Mouse (Mus musculus) liver, postnatal 0 days (tissue): ENCODE measurements around the gene Stn1. TPM values are rescaled to one million over a fixed set of nuclear protein-coding genes. Genes with fewer than 3 reads are reported as not detected.
A peak's percentile ranks its signal among the peaks of the same experiment; 100 is the strongest.

ENCODE experiments used
- ATAC-seq: fragments of 200-750 bp; cut with Nextera tagmentation; 2 replicates; pipeline ENCODE4 v1.8.0; 2017; ENCODE audit warnings: mild to moderate bottlenecking, moderate library complexity
- DNase-seq: peaks from one replicate; pipeline ENCODE4 v3.0.0-alpha.2; 2016
- H3K27ac ChIP-seq: fragments of 300-500 bp; sonication (generic); 2 replicates; pipeline ENCODE4 v1.5.1; 2014; ENCODE audit warnings: antibody characterized with exemption, moderate library complexity, mild to moderate bottlenecking, low read depth
- H3K27me3 ChIP-seq: fragments of 300-500 bp; sonication (generic); 2 replicates; pipeline ENCODE4 v1.6.1; 2014; ENCODE audit warnings: low read length, control low read depth, mixed read lengths; ENCODE audit not compliant: insufficient read depth
- H3K36me3 ChIP-seq: fragments of 300-500 bp; sonication (generic); replicated peaks from 2 replicates; pipeline ENCODE4 v1.6.1; 2014; ENCODE audit warnings: mild to moderate bottlenecking, control low read depth, low read length, moderate library complexity, mixed read lengths; ENCODE audit not compliant: insufficient read depth
- H3K4me1 ChIP-seq: fragments of 300-500 bp; sonication (generic); 2 replicates; pipeline ENCODE4 v1.6.1; 2014; ENCODE audit warnings: antibody characterized with exemption, mild to moderate bottlenecking, control low read depth; ENCODE audit not compliant: insufficient read depth
- H3K4me2 ChIP-seq: fragments of 300-500 bp; sonication (generic); 2 replicates; pipeline ENCODE4 v1.6.1; 2014; ENCODE audit warnings: low read depth, mild to moderate bottlenecking, low read length, moderate library complexity, mixed read lengths
- H3K4me3 ChIP-seq: fragments of 300-500 bp; sonication (generic); 2 replicates; pipeline ENCODE4 v1.5.1; 2014; ENCODE audit warnings: low read depth, low read length
- H3K9ac ChIP-seq: fragments of 300-500 bp; sonication (generic); replicated peaks from 2 replicates; pipeline ENCODE4 v1.6.1; 2014; ENCODE audit warnings: mild to moderate bottlenecking, moderate library complexity
- H3K9me3 ChIP-seq: fragments of 300-500 bp; sonication (generic); 2 replicates; pipeline ENCODE4 v1.6.1; 2016; ENCODE audit warnings: mild to moderate bottlenecking, control low read depth, low read length, mixed read lengths
- CTCF ChIP-seq: sonication (generic); IDR thresholded peaks from 2 replicates; pipeline ENCODE4 v1.5.1; 2016; ENCODE audit warnings: antibody characterized with exemption, low read depth
- EP300 ChIP-seq: IDR thresholded peaks from 2 replicates; pipeline ENCODE4 v1.6.1; 2016; ENCODE audit warnings: antibody characterized with exemption, low read depth, mild to moderate bottlenecking
- WGBS: fragments of 180-500 bp; shearing (Covaris S2); extraction: QIAGEN DNeasy Blood & Tissue Kit; methylation state at CpG from one replicate; pipeline ENCODE4 v1.1.7; 2014; ENCODE audit not compliant: insufficient replicate concordance; 5-methylcytosine and 5-hydroxymethylcytosine counted together
- polyA plus RNA-seq: library from polyadenylated mRNA; unstranded; fragments of >200 nt; fragmentation: Nextera tagmentation; extraction: Ambion mirVana; gene quantifications from 2 replicates; pipeline ENCODE4 v1.2.1, GENCODE M21; 2015

Stn1 gene
- polyA plus RNA-seq, 1 experiment from 2014 or later: 5.4 TPM

DNA sequence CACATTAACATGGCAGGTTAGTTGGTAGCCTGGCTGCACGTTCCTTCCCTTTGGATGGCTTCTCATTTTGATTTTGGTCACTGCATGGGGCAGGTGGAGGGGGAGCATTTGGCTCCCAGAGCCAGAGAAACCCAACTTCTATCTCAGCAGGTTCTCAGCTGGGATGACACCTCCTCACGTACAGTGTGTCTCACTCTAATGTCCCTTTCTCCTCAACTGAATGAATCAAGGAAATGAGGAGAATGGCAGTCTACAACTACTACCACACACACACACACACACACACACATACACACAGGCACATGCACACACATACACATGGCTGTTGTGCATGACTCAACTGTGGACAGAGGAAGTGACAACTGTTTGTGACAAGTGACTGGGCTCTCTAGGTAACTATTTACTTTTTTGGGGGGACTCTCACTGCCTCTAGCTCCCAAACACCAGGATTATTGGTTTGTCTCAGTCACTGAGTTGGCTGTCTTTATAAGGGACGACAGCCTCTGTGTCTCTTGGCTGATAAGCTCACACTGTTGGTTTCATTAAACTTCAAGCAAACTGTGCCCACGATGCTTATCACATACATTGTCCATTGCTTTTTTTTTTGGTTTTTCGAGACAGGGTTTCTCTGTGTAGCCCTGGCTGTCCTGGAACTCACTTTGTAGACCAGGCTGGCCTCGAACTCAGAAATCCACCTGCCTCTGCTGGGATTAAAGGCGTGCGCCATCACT lies 18.0 kb downstream of the Stn1 start:
- Histone ChIP-seq H3K27ac (peak overlapping the region; percentile 1; the same call in 1 of the 2 replicates), H3K9ac (no peak overlapping the region), H3K36me3 (peaks cover 4% of the 10 kb centered on the region), H3K27me3 (no peaks in the 10 kb centered on the region), H3K4me1 (peaks cover 8% of the 10 kb centered on the region), H3K4me3 (no peak overlapping the region), H3K4me2 (peak overlapping the region; percentile 58), H3K9me3 (no peaks in the 10 kb centered on the region)
- 69% methylated on average over 8 of the region's 8 CpGs for WGBS
- TF ChIP-seq EP300 (no peak), CTCF (no peak)
- no peak for DNase-seq
- ATAC-seq: peak; percentile 3; the same call in 1 of the 2 replicates

DNA sequence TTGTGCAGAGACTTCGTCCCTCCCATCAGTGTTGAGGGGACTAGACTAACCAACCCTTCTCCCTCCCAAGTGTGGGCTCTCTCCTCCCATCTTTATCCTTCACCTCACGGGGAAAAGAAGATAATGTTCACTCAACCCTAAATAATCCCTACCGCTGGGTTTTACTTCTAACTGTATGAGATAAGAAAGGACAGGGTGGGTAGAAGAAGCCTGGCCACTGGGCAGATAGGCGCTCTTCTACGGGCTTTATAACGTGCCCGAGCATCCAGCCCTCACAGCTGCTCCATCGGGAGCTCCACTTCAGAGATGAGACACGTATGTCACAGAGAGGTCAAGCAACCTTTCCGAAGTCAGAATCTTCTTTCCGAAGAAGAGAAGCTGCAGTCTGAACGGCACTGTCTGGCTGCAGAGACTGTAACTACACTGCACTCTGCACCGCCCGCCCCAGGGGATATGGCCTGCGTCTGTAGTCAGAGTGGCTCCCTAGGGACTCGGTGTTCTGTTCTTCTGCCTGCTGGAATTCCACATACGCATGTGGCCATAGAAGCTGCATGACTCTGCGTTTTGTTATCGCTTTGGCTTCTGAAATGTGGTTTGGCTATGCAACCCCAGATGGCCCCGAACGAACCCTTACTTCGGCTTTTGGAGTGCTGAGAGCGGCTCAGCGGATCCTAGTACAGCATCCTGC lies 18.7 kb downstream of the Stn1 start:
- H3K27ac ChIP-seq: peak overlapping the region; percentile 1; the same call in 1 of the 2 replicates
- DNase-seq (peak; percentile 46), ATAC-seq (peak; percentile 81)
- no peaks in the 10 kb centered on the region for H3K9me3 ChIP-seq
- TF ChIP-seq EP300 (peak; percentile 50; the same call in 1 of the 2 replicates), CTCF (no peak)
- 48% methylated on average over 24 of the region's 24 CpGs for WGBS
- H3K27me3 ChIP-seq: no peaks in the 10 kb centered on the region
- H3K9ac ChIP-seq: no peak overlapping the region
- H3K4me2 ChIP-seq: peak overlapping the region; percentile 58
- no peak overlapping the region for H3K4me3 ChIP-seq
- H3K36me3 ChIP-seq: peaks cover 4% of the 10 kb centered on the region
- peaks cover 8% of the 10 kb centered on the region for H3K4me1 ChIP-seq

DNA sequence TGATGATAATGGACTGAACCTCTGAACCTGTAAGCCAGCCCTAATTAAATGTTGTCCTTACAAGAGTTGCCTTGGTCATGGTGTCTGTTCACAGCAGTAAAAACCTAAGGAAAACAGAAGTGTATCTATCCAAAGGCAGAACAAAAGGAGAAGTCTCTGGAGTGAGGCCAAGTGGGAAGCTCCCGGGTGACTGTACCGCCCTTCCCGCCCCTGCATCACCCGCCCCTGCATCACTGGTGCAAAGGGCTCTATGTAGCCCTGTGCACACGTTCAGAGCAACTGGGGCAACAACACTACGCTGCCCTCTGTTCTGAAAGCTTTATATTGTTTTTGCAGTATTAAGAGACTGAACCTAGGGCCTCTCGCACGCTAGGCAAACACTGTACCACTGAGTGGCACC lies 19.7 kb downstream of the Stn1 start:
- peaks cover 4% of the 10 kb centered on the region for H3K36me3 ChIP-seq
- H3K4me2 ChIP-seq: no peak overlapping the region
- no peak overlapping the region for H3K4me3 ChIP-seq
- 75% methylated on average over 8 of the region's 8 CpGs for WGBS
- peaks cover 8% of the 10 kb centered on the region for H3K4me1 ChIP-seq
- DNase-seq: no peak
- TF ChIP-seq EP300 (no peak), CTCF (no peak)
- ATAC-seq: no peak
- H3K9ac ChIP-seq: no peak overlapping the region
- no peak overlapping the region for H3K27ac ChIP-seq
- no peaks in the 10 kb centered on the region for H3K27me3 ChIP-seq
- no peaks in the 10 kb centered on the region for H3K9me3 ChIP-seq

DNA sequence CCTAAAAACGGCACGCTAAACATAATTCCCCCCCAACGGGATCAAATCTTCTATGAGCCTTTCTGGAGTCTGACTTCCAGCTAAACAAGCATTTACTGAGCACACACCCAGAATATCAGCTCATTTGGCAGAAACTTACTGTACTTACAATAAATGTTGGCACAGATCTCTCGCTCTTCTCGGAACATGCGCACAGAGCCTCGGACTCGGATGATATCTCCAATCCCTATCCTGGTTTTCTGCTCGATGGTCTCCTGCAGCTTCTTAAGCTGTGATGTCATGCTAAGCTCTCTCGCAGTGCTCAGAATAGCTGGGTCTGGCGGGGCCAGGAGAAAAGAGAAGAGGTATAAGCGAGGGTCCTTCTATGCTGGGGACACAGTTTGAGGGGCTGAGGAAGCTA lies 20.4 kb downstream of the Stn1 start:
- no peak for ATAC-seq
- Histone ChIP-seq H3K9me3 (no peaks in the 10 kb centered on the region), H3K4me3 (no peak overlapping the region), H3K27me3 (no peaks in the 10 kb centered on the region), H3K27ac (no peak overlapping the region), H3K4me2 (no peak overlapping the region), H3K9ac (no peak overlapping the region), H3K4me1 (peaks cover 11% of the 10 kb centered on the region), H3K36me3 (peaks cover 3% of the 10 kb centered on the region)
- no peak for DNase-seq
- 84% methylated on average over 12 of the region's 12 CpGs for WGBS
- TF ChIP-seq CTCF (no peak), EP300 (no peak)

DNA sequence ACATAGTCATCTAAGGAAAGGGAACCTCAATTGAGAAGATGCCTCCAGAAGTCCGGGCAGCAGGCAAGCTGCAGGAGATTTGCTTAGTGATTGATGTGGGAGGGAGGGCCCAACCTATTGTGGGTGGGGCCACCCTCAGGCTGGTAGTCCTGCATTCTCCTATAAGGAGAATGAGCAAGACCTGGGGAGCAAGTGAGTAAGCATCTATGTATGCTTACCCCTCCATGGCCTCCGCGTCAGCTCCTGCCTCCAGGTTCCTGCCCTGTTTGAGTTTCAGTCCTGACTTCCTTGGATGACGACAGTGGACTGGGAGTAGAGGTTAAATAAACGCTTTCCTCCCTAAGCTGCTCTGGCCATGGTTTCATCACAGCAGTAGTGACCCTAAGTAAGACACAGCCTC lies 22.2 kb downstream of the Stn1 start:
- H3K36me3 ChIP-seq: no peaks in the 10 kb centered on the region; the same call in 1 of the 2 replicates
- H3K4me1 ChIP-seq: peaks cover 27% of the 10 kb centered on the region
- DNase-seq (no peak), ATAC-seq (no peak)
- H3K4me3 ChIP-seq: no peak overlapping the region
- 70% methylated on average over 5 of the region's 5 CpGs for WGBS
- H3K9ac ChIP-seq: no peak overlapping the region
- no peak overlapping the region for H3K4me2 ChIP-seq
- no peaks in the 10 kb centered on the region for H3K9me3 ChIP-seq
- no peak overlapping the region for H3K27ac ChIP-seq
- TF ChIP-seq CTCF (no peak), EP300 (no peak)
- no peaks in the 10 kb centered on the region for H3K27me3 ChIP-seq

DNA sequence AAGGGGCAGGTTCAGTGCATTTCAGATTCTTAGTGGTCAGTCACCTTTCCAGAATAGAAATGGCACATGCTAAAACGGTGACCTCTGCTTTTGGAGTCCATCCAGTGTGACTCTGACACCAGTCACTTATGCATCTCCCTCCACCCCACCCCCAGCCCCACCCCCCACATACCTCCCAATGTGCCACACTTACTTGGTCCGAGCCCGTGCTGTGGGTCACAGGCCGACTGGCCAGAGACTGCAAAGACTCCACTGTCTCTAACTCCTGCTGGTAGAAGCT lies 23.7 kb downstream of the Stn1 start:
- H3K9me3 ChIP-seq: no peaks in the 10 kb centered on the region
- peaks cover 33% of the 10 kb centered on the region for H3K4me1 ChIP-seq
- TF ChIP-seq EP300: no peak
- no peak for TF ChIP-seq CTCF
- H3K9ac ChIP-seq: no peak overlapping the region
- H3K36me3 ChIP-seq: no peaks in the 10 kb centered on the region; the same call in 1 of the 2 replicates
- WGBS: 74% methylated on average over 4 of the region's 4 CpGs
- H3K27ac ChIP-seq: no peak overlapping the region
- ATAC-seq (no peak), DNase-seq (no peak)
- no peak overlapping the region for H3K4me2 ChIP-seq
- H3K27me3 ChIP-seq: no peaks in the 10 kb centered on the region
- no peak overlapping the region for H3K4me3 ChIP-seq
